Mouse (Mus musculus): ENCODE results near the gene Oaz1.
A peak's percentile ranks its signal among the peaks of the same experiment; 100 is the strongest.
"Not testable (repeated sequence)": the region's sequence is repeated elsewhere in the genome, so short reads cannot be mapped to it uniquely, and the experiment has no call there.

Oaz1 gene

DNA sequence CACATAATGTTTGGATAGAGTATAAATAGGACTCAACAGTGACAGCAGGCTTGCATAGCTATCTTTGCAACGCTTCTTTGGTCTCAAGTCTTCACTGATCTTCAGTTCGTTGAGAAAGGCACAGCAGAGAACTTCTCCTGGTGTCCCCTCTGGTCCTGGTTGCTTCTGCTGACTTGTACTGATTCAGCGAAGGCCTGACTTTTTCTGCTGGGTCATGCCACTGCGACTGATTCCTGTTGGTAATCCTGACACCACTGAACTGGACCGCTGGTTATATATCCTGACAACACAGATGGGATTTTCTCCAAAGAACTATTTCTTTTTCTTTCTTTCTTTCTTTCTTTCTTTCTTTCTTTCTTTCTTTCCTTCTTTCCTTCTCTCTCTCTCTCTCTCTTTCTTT is 3.9 kb upstream of the Oaz1 start:
- DNase-seq (ENCODE audit: low read depth, low spot score), result no peak

DNA sequence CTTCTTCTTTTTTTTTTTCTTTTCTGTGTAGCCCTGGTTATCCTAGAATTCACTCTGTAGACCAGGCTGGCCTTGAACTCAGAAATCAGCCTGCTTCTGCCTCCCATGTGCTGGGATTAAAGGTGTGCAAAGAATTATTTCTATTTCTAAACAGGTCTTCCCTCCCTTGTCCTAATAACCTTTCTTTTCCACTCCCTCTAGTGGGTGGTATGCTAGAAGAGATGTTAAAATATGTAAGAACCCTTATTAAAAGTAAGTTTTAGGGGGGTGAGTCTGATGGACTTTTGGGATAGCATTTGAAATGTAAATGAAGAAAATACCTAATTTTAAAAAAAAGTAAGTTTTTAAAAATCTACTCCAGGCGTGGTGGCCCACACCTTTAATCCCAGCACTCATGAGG is 3.1 kb upstream of the Oaz1 start:
- no peak for DNase-seq (ENCODE audit: low read depth, low spot score)

DNA sequence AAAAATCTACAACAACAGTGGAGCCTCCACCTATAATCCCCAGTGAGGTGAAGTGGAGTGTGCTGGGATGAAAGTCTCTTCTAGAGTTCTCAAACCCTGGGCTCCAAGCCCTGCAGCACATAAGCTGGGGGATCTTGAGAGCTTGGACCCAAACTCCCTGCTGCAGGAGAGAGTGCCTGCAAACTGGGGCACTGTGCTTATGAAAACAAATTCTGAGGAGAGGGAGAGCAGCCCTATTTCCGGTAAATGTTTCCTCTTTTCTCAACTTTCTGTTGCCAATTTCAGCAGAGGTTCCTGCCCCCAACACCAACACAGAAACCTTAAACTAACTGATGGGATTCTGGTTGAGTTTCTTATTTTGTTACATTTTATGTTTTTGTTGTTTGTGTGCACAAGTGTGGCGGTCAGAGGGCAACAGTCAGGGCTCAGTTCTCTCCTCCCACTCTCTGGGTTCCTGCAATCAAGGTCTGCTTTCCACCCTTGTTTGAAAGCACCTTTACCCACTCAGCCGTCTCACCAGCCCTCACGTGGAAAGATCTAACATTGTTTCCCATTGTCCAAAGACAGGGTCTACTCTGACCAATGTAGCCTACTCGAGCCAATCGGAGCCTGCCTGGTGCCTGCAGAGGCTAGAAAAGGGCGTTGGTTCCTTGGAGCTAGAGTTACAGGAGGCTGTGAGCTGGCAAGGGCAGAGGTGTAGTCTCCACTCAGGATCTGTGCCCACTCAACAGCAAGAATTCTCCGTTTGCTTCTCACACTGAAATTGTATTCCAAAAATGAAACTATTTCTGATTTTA is 2.4 kb upstream of the Oaz1 start:
- peak; percentile 52 for DNase-seq (ENCODE audit: low read depth, low spot score)

DNA sequence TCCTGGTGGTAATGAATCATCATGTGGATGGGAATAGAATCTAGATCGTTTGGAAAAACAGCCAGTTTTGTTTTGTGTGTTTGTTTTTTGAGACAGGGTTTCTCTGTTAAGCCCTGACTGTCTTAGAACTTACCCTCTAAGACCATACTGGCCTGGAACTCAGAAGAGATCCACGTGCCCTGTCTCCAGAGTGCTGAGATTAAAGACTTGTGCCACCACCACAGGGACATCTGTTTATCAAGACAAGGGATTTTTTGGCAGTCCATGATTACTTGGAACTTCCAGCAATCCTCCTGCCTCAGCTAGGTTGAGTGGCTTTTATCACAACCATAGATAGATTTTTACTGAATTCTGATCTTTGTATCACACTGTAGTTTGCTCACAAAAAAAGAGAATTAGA is 1.6 kb upstream of the Oaz1 start:
- DNase-seq (ENCODE audit: low read depth, low spot score), result no peak

DNA sequence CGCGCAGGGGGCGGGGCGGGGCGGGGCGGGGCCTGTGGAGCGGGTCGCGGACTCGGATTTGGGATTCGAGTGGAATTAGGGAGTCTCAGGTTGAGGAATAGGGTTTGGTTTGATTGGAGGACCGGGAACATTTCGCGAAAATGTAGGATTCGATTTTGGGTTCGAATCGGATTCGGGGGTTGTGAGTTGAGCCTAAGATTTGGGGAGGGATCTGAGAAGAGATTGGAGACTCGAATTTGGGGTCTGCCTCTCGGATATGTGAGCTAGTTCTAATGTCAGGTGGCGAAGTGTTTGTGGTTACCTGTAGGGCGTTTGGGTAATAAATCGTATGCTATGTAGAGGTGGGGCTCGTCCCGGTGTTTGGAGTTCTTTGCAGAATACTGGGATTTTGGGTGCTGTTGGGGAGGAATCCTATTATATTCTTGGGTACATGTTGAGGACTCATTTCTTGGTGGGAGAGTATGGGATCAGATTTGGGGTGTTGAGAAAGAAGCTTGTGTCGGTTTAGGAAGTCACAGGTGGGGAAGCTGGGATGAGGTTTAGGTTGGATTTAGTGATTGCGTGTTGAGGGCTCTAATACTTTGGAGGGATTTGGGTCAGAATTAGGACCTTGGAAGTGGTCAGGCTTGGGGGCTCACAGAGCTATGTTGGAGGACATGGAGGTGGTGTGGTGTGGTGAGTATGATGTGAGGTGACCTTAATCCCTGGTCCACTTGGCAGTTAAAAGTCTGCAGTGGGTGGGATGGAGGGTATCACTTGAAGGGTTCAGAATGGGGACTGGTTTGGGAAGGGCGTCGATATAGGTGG is 810 bp downstream of the Oaz1 start:
- DNase-seq (ENCODE audit: low read depth, low spot score), result no peak

DNA sequence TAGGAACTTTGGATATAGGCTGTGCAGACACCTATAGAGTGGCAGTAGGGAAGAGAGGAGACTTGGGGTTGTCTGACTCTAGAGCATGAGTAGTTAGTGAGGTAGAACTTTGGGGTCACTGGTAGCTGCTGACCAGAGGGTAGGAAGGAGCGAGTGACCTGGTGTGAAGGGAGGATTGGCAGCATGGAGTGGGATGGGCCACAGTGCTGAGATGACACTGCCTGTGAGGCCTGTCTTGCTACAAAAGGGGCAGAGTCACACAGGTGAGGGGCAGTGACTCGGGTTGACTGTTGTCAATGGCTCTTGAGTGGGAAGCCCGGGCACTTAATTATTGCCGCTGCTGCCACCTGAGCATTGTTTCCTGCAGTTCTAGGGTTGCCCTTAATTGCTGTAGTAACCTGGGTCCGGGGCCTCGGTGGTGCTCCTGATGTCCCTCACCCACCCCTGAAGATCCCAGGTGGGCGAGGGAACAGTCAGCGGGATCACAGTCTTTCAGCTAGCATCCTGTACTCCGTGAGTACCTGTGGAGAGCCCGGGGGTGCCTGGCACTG is 1.5 kb downstream of the Oaz1 start:
- no peak for DNase-seq (ENCODE audit: low read depth, low spot score)

DNA sequence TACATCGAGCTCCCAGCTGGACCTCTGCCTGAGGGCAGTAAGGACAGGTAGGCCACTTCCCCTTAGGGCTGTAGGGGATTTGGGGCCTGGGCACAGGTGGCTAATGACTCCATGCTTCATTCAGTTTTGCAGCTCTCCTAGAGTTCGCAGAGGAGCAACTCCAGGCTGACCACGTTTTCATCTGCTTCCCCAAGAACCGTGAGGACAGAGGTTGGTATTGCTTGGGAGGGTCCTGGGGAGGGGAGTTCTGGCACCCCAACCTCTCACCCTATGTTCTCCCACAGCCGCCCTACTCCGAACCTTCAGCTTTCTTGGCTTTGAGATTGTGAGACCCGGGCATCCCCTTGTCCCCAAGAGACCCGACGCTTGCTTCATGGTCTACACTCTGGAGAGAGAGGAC is 2.1 kb downstream of the Oaz1 start:
- DNase-seq (ENCODE audit: low read depth, low spot score), result not testable (repeated sequence)

DNA sequence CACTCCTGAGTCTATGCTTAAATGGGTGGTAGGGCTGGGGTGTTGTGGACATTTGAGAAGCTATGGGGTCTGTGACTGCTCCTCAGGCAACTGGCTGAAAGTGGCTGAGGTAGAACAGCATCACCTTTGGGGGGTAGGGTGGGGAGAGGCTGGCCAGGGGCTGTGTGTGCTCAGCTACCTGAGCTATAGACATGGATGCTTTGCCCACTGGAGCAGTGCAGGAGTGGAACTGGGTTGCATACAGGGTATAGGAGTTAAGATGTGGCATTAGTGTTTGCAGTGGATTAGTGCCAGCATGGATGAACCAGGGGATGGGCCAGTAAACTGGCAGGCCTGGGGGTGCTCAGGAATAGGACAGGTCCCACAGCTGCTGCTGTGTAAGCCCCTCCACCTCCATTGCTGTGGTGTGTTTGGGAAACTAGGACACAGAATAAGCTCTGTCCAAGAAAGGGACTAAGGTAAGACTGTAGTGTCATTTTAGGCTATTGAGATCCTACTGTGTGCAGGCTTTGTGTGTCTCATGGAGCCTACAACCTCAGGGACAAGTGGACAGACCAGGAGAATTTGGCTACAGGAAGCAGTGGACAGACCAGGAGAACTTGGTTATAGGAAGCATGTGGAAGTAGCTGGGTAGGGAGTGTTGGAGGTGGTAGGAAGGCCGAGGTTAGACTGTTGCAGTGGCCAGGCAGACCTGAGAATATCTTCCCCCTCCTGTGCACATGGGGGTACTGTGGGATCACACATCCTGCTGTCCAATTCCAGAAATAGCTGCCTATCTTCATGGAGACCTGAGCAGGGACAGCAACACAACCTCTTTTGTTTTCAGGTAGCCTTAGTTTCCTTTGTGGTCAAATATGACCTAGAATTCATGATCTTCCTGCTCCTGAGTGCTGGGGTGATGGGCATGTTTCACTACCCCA is 3.2 kb downstream of the Oaz1 start:
- DNase-seq (ENCODE audit: low read depth, low spot score), result no peak

DNA sequence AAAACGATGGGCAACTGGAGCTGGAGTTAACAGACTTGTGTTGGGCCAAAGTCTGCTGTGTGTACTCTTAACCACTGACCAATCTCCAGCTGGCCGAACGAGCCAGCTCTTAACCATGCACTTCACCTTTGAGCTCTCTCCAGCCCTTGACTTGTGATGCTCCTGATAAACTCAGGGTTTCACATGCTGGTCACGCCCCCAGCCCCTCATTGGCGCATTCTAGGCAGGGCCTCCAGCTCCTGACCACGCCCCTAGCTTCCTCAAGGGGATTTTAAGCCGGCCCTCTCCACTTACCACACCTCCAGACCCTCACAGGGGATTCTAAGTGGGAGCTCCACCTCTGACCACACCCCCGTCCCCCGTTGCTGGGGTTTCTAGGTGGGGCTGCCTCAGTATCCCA is 4.7 kb downstream of the Oaz1 start:
- peak; percentile 93 for DNase-seq (ENCODE audit: low read depth, low spot score)

DNA sequence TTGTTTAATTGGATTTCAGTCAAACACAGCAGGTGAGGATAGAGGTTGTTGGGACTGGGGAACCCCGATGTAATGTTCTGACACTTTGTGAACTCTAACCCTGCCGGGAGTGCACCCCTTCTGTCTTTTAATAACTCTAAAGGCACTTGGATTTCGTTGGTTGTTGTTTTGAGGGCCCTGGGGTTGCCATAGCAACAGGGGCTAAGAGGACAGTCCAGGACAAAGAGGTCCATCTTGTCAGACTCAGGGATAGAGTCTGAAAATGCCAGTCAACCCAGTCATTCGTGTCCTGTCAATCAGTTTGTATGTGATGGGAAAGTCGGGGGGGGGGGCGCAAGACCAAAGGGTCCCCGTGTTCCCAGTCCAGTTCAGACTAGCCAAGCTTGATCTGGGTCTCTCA is 6.4 kb downstream of the Oaz1 start:
- DNase-seq (ENCODE audit: low read depth, low spot score), result no peak

DNA sequence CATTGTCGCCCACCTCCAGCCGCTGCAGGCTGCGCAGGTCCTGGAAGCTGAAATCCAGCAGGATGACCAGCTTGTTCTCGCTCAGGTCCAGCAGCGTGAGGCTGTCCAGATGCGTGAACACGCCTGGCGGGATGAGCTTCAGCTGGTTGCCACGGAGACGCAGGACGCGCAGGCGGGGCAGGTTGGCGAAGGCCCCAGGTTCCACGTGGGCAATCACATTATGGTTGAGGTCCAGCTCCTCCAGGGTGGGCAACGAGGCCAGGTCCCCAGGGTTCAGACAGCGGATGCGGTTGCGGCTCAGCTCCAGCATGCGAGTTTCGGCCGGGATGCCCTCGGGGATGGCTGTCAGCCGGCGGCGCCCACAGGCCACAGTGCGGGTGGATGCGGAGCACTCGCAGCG is 9.2 kb downstream of the Oaz1 start:
- no peak for DNase-seq (ENCODE audit: low read depth, low spot score)

DNA sequence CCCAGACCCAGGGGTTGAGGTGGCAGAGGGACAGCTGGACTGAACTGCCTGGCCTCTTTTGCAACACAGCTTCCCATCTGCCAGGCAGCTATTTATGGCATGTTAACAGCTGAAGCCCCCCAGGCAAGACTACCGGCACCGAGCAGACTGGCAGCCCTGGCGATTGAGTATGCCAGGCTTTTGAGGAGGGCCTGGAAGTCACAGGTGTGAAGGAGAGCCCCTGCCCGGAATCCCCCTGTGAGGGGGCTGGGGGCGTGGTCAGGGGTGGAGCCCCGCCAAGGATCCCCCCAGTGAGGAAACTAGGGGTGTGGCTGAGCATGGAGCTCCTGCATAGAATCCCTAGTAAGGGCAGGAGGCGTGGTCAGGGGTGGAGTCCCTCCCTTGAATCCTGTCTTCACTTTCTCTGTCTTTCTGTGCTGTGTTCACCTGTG is 10.5 kb downstream of the Oaz1 start:
- DNase-seq (ENCODE audit: low read depth, low spot score), result no peak

DNA sequence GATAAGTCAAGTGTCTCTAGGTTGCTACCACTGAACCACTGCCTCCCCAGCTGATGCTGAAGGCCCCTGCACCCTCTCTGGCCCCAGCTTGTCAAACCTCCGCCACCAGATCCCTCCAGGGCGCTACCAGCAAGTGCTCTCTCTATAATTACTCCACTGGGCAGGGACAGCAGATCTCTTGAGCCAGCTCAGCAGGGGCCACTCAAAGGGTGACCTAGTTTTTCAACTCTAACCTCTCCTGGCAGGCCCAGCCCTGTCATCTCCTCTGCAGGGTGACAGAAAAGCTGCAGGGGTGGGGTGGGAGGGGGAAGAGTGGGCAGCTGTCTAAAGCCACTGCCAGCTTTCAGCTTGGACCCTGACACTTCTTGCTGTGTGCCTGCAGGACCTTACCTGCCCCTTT is 11.4 kb downstream of the Oaz1 start:
- no peak for DNase-seq (ENCODE audit: low read depth, low spot score)

DNA sequence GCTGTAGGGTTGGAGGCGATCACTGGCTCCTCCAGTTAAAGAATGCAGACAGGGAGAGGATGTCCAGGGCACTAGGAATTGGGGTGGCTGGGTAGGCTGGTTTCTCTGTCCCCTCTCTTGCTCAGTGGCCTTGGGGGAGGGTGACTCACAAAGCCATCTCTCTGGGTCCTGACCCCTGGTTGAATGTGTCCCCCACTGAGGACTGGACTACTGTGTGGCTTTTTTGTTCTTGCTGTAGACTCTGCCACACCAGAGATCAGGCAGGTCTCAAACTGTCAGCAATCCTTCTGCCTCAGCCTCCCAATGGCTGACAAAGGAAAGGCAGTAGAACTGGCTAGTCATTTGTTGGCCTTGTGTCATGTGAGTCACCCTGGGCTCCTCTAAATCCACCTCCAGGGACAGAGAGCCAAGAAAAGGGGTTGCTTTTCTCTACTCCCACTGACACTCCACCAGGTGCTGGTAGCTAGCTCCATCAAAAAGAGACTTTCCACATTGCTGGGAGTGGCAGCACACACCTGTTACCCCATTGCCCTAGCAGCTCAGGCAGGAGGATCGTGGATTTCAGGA is 12.0 kb downstream of the Oaz1 start:
- DNase-seq (ENCODE audit: low read depth, low spot score), result no peak

DNA sequence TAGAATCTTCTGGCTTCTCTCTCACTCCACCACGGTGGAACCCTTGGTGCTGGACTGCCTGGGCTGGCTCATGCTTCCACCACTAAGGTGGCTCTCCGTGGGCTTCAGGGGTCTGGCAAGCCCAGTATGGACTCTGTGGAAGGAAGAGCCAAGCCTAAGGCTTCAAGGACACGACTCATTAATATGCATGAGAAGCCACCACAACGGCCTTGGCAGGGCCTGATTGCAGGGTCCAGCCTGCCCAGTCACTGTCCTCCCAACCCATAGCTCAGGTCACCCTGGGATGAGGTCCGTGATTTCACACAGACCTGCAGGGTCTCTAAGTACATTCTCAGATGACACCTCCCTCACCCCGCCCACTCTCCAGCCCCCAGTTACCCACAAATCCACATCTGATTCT is 13.4 kb downstream of the Oaz1 start:
- no peak for DNase-seq (ENCODE audit: low read depth, low spot score)

DNA sequence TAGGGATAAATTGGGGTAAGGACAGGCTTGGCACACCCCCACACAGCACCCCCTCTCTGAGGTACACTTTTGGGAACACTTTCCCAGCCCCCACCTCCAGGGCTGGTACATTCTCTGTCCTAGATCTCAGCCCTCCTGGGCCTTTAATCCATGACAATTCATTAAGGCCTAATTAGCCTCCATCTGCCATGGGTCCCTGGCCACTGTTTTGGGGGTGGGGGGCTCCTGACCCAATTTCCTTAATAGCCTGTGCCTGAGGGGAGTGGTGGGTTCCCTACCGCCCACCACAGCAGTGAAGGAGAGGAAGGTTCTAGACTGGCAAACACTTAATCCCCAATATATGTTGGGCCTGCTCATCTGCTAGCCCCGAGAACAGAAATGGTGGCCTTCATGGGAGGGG is 15.2 kb downstream of the Oaz1 start:
- DNase-seq (ENCODE audit: low read depth, low spot score), result no peak

DNA sequence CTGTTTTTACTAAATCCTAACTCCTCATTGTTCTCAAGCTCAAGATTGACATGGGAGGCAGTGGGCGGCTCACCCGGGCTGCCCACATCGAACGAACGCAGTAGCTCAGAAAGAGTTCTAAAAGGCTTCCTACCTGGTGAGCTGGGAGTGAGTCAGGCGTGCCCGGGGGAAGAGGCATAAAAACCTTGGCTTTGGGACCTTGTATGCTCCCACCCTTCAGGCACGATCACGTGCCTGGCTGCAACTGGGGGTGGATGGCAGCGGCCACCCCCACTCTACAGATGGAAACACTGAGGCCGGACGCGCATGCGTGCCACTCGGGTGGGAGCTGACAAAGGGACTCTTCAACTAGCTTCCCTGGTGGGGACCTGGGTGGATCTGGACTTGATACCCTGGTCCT is 15.9 kb downstream of the Oaz1 start:
- DNase-seq (ENCODE audit: low read depth, low spot score), result no peak

DNA sequence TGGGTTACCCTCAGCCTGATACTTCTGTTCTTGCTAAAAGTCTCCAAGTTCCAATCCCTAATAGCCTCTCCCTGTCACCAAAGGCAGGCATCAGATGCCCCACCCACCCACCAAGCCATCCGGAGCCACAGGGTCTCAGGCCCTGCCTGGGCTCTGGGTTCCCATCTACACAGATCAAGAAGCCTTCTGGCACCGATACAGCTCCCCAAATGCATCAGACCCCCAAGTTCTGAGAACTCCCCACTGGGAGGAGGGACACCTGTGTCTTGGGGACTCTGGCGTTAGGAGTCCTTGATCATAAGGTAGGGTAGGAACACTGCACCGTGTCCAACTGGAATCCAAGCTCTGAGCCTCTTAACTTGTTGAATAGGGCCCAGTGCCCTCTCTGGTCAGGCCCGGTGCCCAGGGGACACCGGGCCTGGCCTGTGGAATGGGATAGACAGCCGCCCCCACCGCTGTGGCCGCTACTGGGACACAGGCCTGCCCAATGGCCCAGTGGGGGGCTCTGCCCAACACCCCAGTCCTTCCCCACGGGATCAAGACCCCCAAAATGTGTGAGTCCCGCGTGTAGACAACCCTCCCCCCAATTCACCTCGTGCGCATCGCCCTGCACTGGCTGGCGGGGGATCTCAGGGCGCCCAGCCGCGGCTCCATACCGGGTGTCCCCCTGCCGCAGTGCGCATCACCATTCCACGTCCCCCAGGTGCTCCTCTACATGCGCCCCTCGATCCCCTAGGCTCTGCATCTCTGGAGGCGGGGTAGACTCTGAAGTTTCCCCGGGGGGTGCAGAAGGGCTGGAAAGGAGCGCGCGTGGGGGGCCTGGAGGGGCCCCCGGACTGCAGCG is 16.9 kb downstream of the Oaz1 start:
- no peak for DNase-seq (ENCODE audit: low read depth, low spot score)

DNA sequence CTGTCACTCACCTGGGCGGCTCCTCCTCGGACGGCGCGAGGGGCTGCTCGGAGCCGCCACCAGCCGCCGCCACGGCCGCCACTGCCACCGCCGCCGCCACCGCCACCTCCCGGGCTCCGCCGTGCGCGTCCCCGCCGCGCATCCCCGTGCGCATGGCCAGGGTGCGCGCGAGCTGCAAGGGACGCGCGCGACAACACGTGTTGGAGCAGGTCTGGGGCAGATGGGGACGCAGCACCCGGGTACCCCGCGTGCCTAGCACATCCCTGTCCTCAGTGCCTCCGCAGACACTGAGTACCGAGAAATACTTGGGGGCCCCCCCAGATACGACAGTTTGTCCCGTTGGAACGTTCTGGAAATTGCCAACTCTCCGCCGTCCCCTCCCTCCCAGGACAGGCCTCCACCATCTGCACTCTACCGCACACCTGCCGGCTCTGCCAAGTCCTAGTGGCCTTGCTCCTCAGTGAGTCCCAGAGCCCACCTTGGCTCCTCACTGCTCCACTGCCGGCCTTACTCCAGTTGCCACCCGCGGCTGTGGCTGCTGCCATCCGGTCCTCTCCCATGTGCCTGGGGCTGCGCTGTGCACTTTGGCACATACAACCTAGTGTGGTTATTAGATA is 17.6 kb downstream of the Oaz1 start, which contains the start of gene Lingo3:
Gene Lingo3, minus strand, starts transcription at position 109 of the 617 bp plus-strand sequence.
- DNase-seq (ENCODE audit: low read depth, low spot score), result peak; percentile 66
